Mouse (Mus musculus) lung, postnatal 14 days (tissue): Measurements from ENCODE around the gene Nrl.

ENCODE experiments used
- DNase-seq: peaks from one replicate; pipeline ENCODE4 v3.0.0; 2021

Nrl gene

DNA sequence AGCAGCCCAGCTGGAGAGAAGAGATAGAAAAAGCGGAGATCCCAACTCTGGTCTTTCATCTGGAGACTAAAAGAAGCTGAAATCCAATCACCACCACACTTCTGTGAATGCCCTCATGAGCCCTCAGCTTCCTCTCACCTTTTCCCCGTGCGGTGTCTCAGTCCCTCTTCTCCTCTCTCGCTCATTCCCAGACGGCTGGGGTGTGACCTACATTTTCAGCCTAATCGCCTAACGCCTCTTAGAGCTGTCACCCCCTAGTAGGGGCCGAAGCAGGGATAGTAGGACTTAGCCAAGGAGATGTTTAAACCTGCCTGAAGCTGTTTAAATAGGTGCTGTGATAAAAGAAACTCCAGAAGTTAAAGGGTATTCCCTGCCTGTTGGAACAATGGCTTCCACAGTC, at the start of gene Nrl:
Nrl (minus strand) TSS at position 197 of the 400 bp plus-strand sequence.
- DNase-seq: no peak

DNA sequence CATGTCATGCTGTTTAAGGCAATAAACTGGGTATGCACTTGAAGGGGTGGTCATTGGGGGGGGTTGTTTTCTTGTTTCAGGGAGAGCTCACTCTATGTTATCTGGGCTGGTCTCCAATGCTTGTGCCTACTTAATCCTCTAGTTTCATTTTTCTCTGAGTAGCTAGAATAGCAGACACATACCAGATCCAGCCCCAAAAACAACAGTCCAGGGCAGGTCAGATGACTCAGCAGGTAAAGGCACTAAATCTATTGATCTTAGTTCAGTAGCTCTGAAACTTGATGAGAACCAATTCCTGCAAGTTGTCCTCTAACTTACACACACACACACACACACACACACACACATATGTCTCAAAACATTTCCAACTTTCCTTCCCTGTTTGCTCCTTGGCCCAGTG, 47.0 kb upstream of the Nrl start:
- DNase-seq: no peak

DNA sequence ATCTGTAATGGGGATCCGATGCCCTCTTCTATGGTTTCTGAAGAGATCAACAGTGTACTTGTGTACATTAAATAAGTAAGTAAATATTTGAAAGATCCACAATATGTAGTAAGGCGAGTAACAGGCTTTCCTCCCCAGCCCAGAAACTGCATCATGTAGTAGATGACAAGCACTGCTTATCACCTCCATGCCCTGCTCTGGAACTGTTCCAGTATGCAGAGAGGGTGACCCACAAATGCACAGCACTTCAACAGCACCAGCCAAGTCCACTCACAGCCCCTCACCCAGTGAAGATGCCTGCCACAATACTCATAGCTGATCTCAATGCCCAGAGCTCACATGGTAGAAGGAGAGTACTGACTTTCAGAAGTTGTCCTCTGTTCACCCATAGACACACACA, 45.8 kb upstream of the Nrl start:
- DNase-seq: no peak

DNA sequence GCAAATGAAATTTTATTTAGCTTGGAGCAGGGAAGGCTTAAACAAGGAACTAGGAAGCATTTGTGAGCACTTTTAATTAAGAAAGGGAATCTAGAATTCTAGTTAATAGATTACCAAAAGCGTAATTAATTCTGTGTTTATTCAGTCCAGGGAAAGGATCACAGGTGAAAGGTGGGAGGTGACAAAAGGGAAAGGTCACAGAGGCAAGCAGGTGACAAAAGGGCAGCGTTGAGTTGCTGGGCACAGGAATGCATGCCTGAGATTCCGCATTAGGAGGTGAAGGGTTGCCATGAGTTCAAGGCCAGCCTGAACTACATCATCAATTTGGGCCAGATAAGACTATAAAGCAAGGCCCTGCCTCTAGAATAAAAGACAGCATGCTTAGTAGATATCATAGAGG, 42.7 kb upstream of the Nrl start:
- DNase-seq: no peak

DNA sequence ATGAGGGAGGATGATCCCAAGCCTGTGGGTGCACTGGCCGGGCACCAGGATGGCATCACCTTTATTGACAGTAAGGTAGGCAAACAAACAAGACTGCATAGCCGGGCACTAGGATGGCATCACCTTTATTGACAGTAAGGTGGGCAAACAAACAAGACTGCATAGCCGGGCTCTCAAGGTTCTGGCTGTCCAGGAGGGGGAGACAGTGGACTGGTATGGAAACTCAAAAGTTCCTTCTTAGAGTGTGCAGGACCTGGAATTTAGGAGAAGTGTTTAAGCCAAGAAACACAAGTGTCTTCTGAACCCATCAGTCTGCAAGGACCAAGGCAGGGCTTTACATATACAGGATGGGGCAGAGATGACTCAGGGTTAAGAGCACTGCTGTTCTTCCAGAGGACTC, 41.0 kb upstream of the Nrl start:
- DNase-seq: no peak

DNA sequence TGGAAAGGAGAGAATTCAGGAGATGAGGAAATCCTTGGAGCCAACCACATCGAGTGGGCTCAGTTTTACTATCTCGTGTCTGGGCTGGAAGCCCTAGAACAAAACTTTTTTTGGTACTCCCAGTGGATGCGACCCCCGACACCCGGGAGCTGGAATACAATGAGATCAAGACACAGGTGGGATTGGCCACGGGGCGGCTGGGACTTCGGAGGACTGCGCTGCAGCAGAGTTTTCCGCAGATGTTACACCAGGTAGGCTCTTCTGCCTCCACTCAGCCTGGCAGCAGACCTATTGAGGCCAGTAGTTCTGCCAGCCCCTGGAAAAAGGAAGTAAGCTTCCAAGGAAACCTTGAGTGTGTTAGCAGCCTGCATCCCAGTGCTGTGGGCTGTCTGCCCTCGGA, 38.5 kb upstream of the Nrl start:
- no peak for DNase-seq

DNA sequence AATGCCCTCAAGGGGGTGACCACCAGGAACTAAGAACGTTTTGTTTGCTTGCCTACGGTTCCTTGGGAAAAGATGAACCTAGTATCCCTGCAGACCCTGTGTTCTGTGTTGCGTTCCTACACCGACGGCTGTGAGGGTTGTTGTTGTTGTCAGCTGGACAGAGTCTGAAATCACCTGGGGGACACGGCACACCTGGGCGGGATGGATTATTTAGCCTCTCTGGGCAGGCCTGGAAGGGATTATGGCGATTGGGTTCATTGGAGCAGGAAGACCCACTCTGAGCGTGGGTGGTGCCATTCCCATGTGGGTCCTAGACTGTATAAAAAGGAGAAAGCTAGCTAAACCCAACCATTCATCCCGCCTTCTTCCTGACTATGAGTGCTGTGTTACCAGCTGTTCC, 37.1 kb upstream of the Nrl start:
- no peak for DNase-seq

DNA sequence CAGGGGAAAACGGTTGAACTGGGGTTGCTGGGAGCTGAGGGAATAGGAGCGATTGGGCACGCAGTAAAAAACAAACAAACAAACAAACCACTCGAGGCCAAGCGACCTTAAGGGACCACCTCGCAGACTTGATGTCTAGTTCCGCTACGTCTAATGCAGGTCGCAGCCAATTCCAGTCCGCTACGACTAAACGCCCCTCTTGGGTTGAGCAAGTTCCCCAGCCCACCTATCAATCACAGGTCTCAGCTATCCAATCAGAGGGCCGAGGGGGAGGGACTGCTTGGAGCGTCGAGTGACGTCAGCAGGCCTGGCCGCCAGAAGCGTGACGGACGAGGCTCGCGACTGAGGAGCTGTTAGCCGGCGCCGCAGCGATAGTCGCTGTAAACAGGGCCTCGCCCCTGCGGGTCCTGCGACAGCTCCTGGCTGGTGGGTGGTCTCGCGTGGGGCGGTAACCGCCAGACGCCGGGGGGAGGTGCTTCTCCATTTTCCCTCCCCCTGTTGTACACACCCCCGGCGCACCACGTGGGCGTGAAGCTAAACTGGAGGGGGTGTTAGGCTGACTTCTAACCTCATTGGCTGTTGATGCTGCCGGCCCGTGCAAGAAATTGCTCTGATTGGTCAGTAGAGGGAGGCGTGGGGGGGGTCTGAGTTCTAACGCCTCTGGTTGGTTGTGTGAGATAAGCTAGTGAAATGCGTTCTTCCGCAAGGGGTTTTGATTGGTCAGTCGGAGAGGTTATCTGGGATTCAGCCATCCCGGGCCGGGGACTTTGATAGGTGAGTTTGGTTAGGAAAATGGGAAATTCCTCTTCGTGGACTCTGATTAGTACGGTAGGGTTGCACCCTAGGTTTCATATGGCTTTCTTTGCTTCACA, 35.7 kb upstream of the Nrl start, which contains the start of gene A730061H03Rik:
A730061H03Rik (minus strand) TSS at position 205 of the 872 bp plus-strand sequence.
- DNase-seq: peak; percentile 98

DNA sequence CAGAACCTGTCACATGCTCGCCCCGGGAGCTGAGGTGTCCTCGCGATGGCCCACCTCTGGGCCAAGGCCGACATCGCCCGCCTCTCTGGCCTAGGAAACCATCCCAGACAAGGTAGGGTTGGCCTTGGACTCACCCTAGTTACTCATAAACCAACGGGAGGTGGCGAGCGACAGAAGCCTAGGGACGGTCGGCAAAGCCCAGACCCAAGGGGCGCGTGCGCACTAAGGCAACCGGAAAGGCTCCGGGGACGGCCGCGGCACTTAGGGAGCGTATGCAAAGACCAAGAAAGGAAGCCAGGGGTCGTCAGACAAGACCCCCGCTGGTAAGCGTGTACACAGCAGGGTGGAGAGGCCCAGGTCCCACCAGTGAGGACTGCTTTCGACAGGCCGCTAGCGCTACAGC, 35.0 kb upstream of the Nrl start, which contains the start of gene Dcaf11:
Dcaf11 (plus strand) TSS at position 208 of the 403 bp plus-strand sequence.
- peak; percentile 92 for DNase-seq

DNA sequence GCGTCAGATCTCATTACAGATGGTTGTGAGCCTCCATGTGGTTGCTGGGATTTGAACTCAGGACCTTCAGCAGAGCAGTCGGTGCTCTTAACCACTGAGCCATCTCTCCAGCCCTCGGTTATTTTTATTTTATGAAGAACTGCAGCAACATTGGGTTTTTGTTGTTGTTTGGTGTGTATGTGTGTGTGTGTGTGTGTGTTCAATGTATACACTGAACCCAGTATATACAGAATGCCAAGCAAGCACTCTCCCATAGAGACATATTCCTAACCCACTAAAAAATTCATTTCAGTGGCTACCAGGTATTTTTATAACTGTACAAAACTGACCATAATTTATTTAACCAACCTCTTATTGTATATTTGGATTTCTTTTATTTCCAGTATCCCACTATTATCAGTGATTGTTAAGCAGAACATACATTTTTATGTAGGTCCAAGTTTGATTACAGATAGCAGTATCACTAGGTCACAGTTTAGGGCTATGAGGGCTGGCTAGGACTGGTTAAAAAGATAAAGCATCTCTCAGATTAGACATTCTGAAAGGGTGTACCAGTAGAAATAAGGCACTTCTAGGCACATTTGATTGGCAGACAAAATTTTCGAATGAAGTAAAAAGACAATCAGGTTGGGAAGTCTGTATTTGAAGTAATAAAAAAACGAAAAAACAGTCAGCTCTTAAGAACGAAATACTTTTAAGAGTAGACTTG, 34.1 kb upstream of the Nrl start:
- no peak for DNase-seq

DNA sequence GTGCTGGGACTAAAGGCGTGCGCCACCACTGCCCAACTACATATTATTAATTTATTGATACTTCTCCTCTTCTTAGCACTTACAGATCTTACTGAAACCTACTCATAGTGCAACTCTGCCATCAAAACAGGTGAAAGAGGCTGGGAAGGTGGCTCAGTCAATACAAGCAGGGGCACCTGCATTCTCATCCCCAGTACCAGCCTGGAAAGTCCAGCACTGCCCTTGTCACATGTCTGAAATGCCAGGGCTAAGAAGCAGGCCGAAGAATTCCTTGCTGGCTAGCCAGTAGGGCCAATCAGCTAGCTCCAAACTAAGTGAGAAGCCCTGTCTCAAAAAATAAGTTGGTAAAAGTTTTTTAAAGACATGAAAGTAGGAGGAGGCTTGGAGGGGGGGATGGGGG, 32.8 kb upstream of the Nrl start:
- DNase-seq: no peak

DNA sequence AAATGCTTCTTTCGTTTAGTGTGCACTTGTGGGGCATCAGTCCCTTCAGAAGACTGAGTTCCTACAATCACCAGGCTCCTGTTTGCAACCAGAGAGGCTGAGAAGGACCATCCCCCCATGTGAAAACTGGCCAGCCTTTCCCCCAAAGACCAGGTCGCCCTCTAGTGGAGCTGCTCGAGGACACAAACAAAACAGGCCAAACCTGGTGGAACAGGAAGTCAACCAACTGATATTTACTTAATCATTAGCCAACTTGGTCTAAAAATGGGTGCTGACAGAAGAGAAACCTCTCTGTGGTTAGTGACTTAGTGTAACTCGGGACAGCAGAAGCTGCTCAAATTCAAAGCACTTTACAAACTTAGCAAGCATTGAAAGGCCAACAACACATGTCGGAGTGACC, 32.2 kb upstream of the Nrl start:
- DNase-seq: peak; percentile 90

DNA sequence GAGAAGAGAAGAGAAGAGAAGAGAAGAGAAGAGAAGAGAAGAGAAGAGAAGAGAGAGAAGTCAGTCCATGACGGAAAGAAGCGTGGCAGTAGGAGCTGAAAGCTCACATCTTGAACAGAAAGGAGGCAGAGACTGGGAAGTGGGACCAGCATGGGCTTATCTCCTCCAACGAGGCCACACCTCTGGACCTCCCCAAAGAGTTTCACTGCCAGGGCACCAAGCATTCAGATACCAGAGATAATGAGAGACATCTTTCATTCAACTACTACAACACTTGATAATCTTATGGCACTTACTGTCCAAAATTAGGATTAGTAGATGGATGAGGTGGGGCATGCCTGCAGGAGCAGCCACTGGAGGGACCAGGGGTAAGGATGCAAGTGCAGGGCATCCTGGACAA, 31.0 kb upstream of the Nrl start:
- no peak for DNase-seq

DNA sequence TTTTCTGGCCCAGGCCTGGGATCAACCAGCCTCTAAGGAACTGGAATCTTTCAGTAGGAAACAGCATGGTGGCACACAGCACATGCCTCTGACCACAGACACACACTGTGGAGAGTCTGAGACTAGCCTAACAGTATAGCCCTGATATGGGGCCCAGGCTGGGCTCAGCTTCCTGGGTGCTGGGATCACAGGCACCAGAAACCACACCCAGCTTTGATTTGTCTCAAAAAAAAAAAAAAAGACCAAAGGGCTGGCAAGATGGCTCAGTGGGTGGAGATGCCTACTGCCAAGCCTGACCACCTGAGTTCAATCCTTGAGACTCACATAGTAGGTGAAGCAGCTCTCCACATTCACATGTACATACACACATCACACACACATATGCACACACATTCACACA, 29.9 kb upstream of the Nrl start:
- no peak for DNase-seq

DNA sequence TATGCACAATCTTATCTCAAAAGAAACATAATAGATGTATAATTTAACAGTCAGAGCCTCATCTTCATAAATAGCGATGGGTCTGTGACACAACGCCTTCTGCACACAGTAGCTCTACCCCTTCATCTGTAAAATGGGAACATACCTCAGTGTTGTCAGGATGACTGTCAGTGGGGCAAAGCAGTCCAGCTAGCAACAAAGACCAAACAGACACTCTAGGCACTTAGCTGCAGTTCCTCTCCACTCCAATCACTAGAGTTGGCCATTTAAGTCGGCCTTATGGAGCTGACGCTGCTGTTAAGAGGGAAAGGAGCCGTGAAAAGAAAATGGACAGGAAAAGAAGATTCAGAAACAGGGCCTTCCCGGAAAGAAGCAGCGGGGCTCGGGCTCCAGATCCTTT, 27.0 kb upstream of the Nrl start:
- DNase-seq: no peak

DNA sequence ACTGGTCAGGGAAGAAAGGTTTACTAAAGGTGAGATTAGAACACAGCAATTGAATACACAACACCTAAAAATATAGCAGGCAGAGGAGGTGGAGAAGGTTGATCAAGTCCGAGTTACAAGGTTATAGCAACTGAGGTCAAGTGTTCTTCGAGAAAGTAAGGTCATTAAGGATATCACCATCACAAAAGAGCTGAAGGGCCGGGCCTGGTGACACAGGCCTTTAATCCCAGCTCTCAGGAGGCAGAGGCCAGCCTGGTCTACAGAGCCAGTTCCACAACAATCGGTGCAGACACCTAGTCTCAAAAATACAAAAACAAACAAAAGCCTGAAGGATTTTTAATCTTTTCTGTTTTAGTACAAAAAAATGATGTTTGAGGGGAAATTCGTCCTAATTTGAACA, 26.6 kb upstream of the Nrl start:
- DNase-seq: no peak

DNA sequence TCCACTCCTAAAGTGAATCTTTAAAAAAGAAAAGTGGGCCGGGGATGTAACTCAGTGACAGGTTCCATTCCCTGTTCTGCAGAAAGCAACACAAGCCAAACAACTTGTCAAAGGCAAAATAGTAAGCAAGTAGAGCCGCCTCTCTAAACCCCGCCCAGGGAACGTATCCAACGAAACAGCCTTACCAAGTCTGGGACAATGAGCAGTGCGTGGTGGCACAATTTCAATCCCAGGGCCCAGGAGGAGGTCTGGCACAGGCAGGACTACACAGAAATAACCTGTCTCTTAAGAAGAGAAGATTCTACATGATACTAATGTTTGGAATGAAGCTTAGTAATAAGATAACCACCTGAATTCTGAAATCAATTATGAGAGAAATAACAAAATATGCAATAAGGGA, 25.4 kb upstream of the Nrl start:
- DNase-seq: no peak

DNA sequence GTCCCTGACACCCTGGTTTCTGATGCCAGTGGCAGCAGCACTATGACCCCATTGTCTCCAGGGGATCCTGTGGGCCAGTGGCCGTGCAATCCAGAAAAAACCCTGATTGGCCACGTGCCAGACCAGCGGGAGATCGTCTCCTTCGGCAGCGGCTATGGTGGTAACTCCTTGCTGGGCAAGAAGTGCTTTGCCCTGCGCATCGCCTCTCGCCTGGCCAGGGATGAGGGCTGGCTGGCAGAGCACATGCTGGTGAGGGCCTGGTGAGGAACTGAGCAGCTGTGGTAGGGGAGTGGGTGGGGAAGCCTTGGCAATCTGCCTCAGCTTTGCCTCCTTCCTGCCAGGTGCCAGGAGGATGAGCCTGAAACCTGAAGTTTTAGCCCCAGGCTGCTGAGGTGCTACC, 19.6 kb upstream of the Nrl start:
- DNase-seq: no peak

DNA sequence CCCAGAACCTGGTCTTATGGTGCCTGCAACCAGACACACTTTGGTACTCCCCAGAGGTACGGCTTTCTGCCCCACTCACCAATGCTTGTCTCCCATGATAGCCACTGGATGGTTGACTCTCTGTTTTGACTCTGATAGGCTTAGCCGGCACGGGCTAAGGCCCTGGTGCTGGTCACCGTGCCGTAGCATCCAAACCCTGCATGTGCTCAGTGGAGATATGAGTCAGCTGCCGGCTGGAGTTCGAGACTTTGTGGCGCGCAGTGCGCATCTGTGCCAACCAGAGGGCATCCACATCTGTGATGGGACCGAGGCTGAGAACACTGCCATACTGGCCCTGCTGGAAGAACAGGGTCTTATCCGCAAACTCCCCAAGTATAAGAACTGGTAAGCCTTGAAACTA, 17.5 kb upstream of the Nrl start:
- no peak for DNase-seq

DNA sequence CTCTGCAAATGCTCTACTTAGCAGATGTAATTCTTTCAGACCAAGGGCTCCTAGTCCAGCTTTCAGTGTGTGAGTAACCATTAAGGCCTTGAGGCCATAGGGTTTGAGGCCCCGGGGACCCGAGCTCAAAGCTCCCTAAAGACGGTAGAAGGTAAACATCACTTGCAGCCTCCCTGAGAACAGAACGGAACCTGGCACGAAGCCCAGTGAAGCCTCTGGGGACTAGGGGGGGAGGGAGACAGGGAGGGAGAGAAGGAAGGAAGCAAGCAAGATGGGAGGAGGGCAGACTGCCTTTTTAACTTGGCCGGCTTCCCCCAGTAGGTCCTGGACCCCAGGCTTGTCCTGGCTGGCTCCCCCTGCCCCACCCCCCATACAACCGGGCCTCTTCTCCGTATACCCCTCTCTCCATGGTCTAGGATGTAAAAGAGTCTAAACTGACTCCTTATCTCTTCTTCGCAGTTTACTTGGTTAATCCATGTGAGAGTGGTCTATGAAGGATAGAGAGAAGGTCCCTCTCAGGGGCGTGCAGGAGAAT, 16.1 kb upstream of the Nrl start:
- DNase-seq: peak; percentile 88

DNA sequence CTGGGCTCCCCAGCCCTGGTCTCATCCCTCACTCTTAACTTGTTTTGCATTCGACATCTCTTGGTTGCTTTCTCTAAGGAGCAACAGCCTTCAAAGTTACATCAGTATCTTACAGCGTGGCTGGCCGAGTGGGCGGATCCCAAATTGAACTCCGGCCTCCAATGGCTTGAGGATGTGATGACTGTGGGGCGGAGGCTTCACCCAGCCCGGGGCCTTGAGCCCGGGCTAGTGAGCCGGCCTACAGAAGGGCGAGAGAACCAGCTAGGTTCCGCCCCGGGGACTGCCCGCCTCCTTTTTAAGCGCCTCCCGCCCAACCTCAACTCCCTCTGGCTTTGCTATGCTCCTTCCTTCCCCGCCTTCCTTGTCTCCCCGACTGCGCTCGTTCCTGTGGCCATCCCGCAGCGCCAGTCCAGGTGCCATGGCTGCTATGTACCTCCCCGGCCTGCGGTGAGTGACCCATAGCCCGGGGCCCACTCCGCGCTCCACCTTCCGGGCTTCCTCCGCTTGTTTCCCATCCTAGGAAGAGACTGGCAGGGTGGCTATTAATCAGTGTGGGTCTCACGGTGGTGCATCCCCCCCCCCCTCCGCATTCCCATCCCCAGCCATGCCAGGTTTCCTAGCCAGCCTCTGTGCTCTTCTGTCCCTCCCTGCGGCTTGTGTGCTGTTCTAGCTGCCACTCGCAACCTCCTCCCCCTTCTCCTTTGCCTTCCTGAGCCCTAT, 15.4 kb upstream of the Nrl start, which contains the start of gene Pck2:
Pck2 (plus strand) TSS at position 200 of the 720 bp plus-strand sequence.
- peak; percentile 87 for DNase-seq

DNA sequence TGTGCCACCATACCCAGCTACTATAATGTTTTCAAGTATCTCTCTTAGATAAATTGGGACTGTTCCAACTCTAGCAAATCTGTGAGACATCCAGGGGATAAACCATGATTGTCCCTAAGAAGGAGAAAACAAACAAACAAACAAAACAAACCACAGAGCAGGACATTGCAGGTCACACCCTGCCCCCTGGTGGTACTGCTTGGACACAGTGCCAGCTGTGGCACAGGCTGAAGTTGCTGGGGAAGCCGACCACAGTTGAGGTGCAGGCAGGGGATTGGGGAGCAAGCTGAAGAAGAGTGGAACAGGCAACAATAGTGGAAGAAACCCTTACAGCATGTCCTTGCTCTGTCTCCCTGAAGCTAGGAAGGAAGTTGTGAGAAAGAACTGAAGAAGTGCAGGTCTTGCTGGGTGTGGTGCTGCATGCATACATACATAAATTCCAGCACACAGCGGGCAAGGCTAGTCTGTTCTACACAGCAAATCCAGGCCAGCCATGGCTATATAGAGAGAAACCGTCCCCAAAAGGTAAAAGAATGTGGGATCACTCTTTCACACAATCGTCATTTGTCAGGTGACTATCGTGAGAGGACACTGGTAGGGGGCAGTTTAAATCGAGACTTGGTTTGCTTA, 11.4 kb upstream of the Nrl start:
- DNase-seq: peak; percentile 45

DNA sequence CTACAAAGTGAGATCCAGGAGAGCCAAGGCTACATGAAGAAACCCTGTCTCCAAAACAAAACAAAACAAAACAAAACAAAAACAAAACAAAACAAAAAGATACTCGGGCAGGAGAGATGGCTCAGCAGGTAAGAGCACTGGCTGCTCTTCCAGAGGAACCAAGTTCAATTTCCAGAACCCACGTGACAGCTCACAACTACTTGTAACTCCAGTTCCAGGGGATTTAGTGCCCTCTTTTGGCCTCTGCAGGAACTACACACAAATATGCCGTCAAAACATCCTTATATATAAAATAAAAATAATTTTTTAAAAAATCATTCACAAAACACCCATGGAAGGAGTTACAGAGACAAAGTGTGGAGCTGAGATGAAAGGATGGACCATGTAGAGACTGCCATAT, 3.2 kb upstream of the Nrl start:
- DNase-seq: peak; percentile 44
